Mouse (Mus musculus) embryonic facial prominence, embryonic 14.5 days (tissue): Measurements from ENCODE around the gene Eid1. TPM values are rescaled to one million over a fixed set of nuclear protein-coding genes. Genes with fewer than 3 reads are reported as not detected.

ENCODE experiments used
- ATAC-seq: fragments of 200-750 bp; cut with Nextera tagmentation; 2 replicates; pipeline ENCODE4 v1.8.0; 2017; ENCODE audit warnings: low read depth, moderate number of reproducible peaks, moderate TSS enrichment
- DNase-seq: peaks from one replicate; pipeline ENCODE4 v3.0.0-alpha.2; 2015; ENCODE audit warnings: low spot score
- H3K27ac ChIP-seq: fragments of 300-500 bp; sonication (generic); replicated peaks from 2 replicates; pipeline ENCODE4 v1.5.1; 2014; ENCODE audit warnings: low read depth, mild to moderate bottlenecking, low read length, moderate library complexity
- H3K27me3 ChIP-seq: fragments of 300-500 bp; sonication (generic); replicated peaks from 2 replicates; pipeline ENCODE4 v1.6.1; 2014; ENCODE audit warnings: low read length; ENCODE audit not compliant: control insufficient read depth, insufficient read depth
- H3K36me3 ChIP-seq: fragments of 300-500 bp; sonication (generic); 2 replicates; pipeline ENCODE4 v1.6.1; 2014; ENCODE audit warnings: low read length, mixed read lengths; ENCODE audit not compliant: control insufficient read depth, insufficient read depth
- H3K4me1 ChIP-seq: fragments of 300-500 bp; sonication (generic); 2 replicates; pipeline ENCODE4 v1.6.1; 2014; ENCODE audit warnings: antibody characterized with exemption, low read length; ENCODE audit not compliant: control insufficient read depth, insufficient read depth
- H3K4me2 ChIP-seq: fragments of 300-500 bp; sonication (generic); 2 replicates; pipeline ENCODE4 v1.6.1; 2014; ENCODE audit warnings: low read depth, mild to moderate bottlenecking, low read length, moderate library complexity, mixed read lengths
- H3K4me3 ChIP-seq: fragments of 300-500 bp; sonication (generic); 2 replicates; pipeline ENCODE4 v1.5.1; 2014; ENCODE audit warnings: low read depth, mild to moderate bottlenecking, low read length
- H3K9ac ChIP-seq: fragments of 300-500 bp; sonication (generic); 2 replicates; pipeline ENCODE4 v1.6.1; 2014; ENCODE audit warnings: low read depth, mild to moderate bottlenecking, low read length, moderate library complexity, mixed read lengths
- H3K9me3 ChIP-seq: fragments of 300-500 bp; sonication (generic); 2 replicates; pipeline ENCODE4 v1.6.1; 2016; ENCODE audit warnings: low read length; ENCODE audit not compliant: control insufficient read depth
- WGBS: fragments of 180-500 bp; shearing (Covaris S2); extraction: QIAGEN DNeasy Blood & Tissue Kit; methylation state at CpG from one replicate; pipeline ENCODE4 v1.1.7; 2014; 5-methylcytosine and 5-hydroxymethylcytosine counted together
- polyA plus RNA-seq: library from polyadenylated mRNA; unstranded; fragments of >200 nt; fragmentation: Nextera tagmentation; extraction: Ambion mirVana; gene quantifications from 2 replicates; pipeline ENCODE4 v1.2.1, GENCODE M21; 2014

Gene Eid1
- polyA plus RNA-seq: 273 and 294 TPM in 2 replicates

DNA sequence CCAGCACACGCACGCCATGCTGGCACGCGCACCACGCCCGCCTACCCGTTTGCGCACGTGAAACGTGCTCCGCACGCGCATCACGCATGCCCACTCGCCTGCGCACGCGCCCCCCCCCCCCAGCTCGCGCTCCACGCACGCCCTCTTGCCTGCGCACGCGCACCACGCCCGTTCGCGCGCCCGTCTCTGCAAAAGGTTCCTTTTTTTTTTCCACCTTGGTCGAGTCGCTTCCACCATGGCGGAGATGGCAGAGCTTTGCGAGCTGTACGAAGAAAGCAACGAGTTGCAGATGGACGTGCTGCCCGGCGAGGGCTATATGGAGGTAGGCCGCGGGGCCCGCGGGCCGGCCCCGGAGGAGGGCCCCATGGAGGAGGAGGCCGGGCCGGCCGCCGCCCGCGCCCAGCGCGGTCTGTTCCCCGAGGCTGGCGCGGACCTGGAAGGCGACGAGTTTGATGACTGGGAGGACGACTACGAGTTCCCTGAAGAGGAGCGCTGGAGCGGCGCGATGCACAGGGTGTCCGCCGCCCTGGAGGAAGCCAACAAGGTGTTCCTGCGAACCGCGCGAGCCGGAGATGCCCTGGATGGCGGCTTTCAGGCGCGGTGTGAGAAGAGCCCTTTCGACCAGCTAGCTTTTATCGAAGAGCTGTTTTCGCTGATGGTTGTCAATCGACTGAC, at the start of gene Eid1:
Gene Eid1 (plus strand): TSS at position 139 of the 675 bp plus-strand sequence.
- H3K9ac ChIP-seq: peak within 1 kb of the TSS; percentile 95
- H3K4me1 ChIP-seq: peaks cover 9% of the 10 kb centered on the region
- peak within 1 kb of the TSS; percentile 97 for H3K27ac ChIP-seq
- peaks cover 8% of the 10 kb centered on the region; the same call in 1 of the 2 replicates for H3K36me3 ChIP-seq
- peak; percentile 94 for ATAC-seq
- peak within 1 kb of the TSS; percentile 68 for H3K4me2 ChIP-seq
- H3K27me3 ChIP-seq: no peaks in the 10 kb centered on the region
- under 1% methylated on average over 27 of the region's 79 CpGs for WGBS
- H3K4me3 ChIP-seq: peak within 1 kb of the TSS; percentile 89
- no peaks in the 10 kb centered on the region for H3K9me3 ChIP-seq
- peak; percentile 95 for DNase-seq

DNA sequence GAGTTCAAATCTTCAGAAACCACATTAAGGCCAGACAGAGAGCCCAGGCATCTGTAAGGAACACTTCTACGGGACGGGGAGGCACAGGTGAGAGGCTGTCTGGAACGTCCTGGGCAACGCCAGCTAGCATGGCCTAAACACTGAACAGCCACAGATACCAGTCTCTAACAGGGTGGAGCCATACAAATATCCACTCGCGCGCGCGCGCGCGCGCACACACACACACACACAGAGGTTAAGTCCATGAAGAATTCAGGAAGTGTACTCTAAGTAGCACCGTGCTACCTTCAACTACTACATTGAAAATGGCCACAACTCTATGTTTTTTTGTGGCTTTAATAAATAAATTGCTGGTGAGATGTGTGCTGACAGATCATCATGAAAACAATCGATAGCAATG, 49.7 kb upstream of the Eid1 start:
- H3K4me3 ChIP-seq: peak overlapping the region; percentile 89
- peaks cover 14% of the 10 kb centered on the region for H3K4me1 ChIP-seq
- peak overlapping the region; percentile 75 for H3K9ac ChIP-seq
- WGBS: 92% methylated on average over 15 of the region's 15 CpGs
- peaks cover 19% of the 10 kb centered on the region for H3K36me3 ChIP-seq
- no peaks in the 10 kb centered on the region for H3K27me3 ChIP-seq
- no peaks in the 10 kb centered on the region for H3K9me3 ChIP-seq
- H3K27ac ChIP-seq: no peak overlapping the region
- peak overlapping the region; percentile 75 for H3K4me2 ChIP-seq
- DNase-seq (no peak), ATAC-seq (no peak)

DNA sequence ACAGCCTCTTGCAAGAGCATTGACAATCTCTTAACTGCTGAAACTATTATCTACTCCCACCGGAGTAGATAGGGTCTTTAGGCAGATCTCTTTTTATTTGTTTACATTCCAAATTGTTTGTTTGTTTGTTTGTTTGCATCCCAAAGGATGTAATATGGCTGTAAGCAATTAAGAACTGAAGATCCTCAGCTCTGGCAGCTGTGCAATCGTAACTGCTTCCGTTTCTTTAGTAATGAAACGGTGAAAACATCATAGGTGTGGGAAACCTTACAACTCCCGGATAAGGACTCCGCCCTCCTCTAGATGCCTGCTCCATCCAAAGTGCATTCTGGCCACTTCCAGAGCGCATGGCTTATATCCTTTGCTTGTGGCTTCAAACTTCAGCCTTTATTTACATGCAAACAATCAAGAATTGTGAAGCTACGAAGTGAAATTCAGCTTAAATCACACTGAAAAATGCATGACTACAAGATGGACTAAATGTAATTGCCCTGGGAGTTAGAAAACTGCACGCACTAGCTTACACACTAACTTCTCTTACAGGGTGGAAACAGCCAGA, 48.7 kb upstream of the Eid1 start:
- ATAC-seq: no peak
- no peak for DNase-seq
- Histone ChIP-seq H3K27ac (peak overlapping the region; percentile 48; the same call in 1 of the 2 replicates), H3K9ac (peak overlapping the region; percentile 75), H3K27me3 (no peaks in the 10 kb centered on the region), H3K4me2 (peak overlapping the region; percentile 75), H3K4me1 (peaks cover 14% of the 10 kb centered on the region), H3K36me3 (peaks cover 11% of the 10 kb centered on the region; the same call in 1 of the 2 replicates), H3K9me3 (no peaks in the 10 kb centered on the region), H3K4me3 (peak overlapping the region; percentile 89)
- 11% methylated on average over 9 of the region's 9 CpGs for WGBS

DNA sequence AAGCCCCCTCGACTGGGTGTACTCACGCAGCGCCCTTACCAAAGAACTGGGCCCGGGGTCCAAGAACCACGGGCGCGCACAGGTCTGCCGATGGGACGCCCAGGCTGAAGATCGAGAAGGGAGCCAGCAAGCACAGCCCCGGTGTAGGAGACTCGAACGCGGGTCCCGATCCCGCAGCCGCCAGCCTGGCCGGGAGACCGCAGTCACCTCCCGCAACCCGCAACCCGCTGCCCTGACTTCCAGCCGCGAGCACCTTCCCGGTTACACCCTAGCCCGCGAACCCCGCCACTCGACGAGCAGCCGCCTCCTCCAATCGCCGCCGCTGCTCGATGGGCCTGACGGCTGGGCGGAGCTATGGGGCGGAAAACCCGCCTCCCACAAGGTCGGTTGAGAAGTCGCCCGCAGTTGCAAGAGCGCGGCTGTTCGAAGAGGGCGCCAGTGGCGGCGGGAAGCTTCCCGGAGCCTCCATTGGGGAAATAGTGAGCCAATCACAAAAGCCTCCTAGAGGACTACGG, 48.0 kb upstream of the Eid1 start, which contains the start of gene Cep152:
Gene Cep152 (minus strand): TSS at position 277 of the 515 bp plus-strand sequence.
- peak within 1 kb of the TSS; percentile 75 for H3K9ac ChIP-seq
- ATAC-seq: peak; percentile 96
- H3K4me2 ChIP-seq: peak within 1 kb of the TSS; percentile 75
- H3K27me3 ChIP-seq: no peaks in the 10 kb centered on the region
- peaks cover 4% of the 10 kb centered on the region; the same call in 1 of the 2 replicates for H3K36me3 ChIP-seq
- peaks cover 14% of the 10 kb centered on the region for H3K4me1 ChIP-seq
- peak within 1 kb of the TSS; percentile 48; the same call in 1 of the 2 replicates for H3K27ac ChIP-seq
- 1% methylated on average over 44 of the region's 50 CpGs for WGBS
- no peaks in the 10 kb centered on the region for H3K9me3 ChIP-seq
- H3K4me3 ChIP-seq: peak within 1 kb of the TSS; percentile 89
- DNase-seq: peak; percentile 98

DNA sequence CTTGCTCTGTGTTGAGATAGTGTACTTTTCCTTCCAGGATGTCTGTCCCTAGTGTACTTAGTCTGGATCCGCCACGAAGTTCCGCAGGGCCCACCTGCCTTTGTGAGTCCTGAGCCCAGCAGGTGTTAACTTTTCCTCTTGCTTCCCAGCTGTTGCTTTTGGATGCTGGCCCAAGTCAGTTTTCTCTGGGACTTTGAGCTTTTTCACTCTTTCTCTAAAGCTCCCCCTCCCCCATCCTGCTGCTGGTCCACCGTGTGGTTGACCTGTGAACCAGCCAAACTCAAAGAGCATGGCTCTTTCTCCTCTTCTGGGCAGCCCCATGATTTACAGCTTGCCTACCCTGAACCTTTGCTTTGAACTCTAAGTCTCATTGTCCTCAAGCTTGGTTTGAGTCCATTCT, 46.4 kb upstream of the Eid1 start:
- Histone ChIP-seq H3K4me1 (peaks cover 14% of the 10 kb centered on the region), H3K27ac (no peak overlapping the region), H3K27me3 (no peaks in the 10 kb centered on the region), H3K9ac (no peak overlapping the region), H3K36me3 (no peaks in the 10 kb centered on the region), H3K4me2 (no peak overlapping the region), H3K9me3 (no peaks in the 10 kb centered on the region), H3K4me3 (no peak overlapping the region)
- no peak for DNase-seq
- no peak for ATAC-seq
- WGBS: 77% methylated on average over 4 of the region's 4 CpGs

DNA sequence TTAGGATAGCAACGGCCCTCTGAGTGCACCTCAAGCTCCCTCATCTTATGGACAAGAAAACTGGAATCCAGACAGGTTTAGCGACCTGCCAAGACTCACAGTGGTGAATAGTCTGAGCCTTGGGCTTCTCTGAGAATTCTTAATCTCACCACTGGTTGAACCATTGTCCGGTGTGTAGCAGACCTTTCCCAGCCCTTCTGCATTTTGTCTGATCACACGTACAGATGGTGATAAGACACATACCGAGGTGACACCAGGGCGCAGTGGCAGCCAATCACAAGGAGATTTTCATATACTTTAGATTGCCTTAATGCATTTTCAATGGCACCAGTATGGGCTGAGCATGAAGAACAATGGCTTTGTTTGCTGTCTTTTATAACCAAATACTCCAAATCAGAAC, 44.4 kb upstream of the Eid1 start:
- no peak overlapping the region for H3K4me2 ChIP-seq
- H3K9ac ChIP-seq: no peak overlapping the region
- no peaks in the 10 kb centered on the region for H3K27me3 ChIP-seq
- no peaks in the 10 kb centered on the region for H3K36me3 ChIP-seq
- no peaks in the 10 kb centered on the region for H3K9me3 ChIP-seq
- H3K4me1 ChIP-seq: peaks cover 9% of the 10 kb centered on the region
- 78% methylated on average over 6 of the region's 6 CpGs for WGBS
- H3K4me3 ChIP-seq: no peak overlapping the region
- ATAC-seq (no peak), DNase-seq (no peak)
- H3K27ac ChIP-seq: no peak overlapping the region

DNA sequence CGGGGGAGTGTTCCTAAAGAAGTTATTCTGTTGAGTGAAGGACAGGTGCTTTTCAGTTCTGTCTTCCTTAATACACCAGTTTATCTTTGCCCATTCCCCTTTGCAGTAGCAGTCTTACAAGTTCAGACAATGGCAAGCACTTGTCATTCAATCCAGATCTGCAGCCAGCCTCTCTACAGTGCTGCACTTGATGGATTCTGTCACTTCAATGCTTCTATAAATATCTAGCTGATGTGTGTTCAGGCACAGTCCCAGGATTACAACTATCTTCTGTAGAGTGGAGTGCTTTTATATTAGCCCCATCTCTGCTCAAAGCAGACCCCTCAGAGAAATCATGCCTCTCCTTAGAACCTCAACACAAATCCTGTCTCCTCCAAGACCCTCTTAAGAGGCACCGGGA, 42.9 kb upstream of the Eid1 start:
- Histone ChIP-seq H3K27ac (no peak overlapping the region), H3K4me1 (no peaks in the 10 kb centered on the region), H3K9me3 (no peaks in the 10 kb centered on the region), H3K27me3 (no peaks in the 10 kb centered on the region), H3K4me3 (no peak overlapping the region), H3K36me3 (no peaks in the 10 kb centered on the region), H3K9ac (no peak overlapping the region), H3K4me2 (no peak overlapping the region)
- ATAC-seq (no peak), DNase-seq (no peak)
- WGBS: 95% methylated on average over 2 of the region's 2 CpGs

DNA sequence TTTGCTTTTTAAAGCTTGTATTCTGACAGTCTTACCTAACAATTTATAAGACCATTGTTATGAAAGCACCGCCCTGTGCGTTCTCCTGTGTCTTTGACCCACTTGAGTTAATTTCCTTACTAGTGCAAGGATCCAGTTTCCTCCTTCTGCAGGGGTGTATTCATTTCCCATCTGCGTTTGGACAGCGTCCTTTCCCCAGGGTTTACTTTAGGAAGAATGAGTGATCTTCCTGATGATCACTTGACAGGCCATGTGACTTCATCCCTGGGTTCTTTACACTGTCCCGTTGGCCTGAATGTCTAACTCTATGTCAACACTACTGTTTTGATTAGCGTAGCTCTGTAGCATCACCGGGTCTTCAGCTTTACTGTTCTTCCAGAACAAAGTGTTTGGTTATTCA, 35.6 kb upstream of the Eid1 start:
- Histone ChIP-seq H3K4me1 (no peaks in the 10 kb centered on the region), H3K4me2 (no peak overlapping the region), H3K9ac (no peak overlapping the region), H3K36me3 (no peaks in the 10 kb centered on the region), H3K27me3 (no peaks in the 10 kb centered on the region), H3K4me3 (no peak overlapping the region), H3K27ac (no peak overlapping the region), H3K9me3 (no peaks in the 10 kb centered on the region)
- ATAC-seq (no peak), DNase-seq (no peak)
- WGBS: 60% methylated on average over 7 of the region's 7 CpGs
